Mouse (Mus musculus): ENCODE data around the gene Olfr1111. TPM values are rescaled to one million over a fixed set of nuclear protein-coding genes. Genes with fewer than 3 reads are reported as not detected.
"Not testable (repeated sequence)": the region's sequence is repeated elsewhere in the genome, so short reads cannot be mapped to it uniquely, and the experiment has no call there.

The Olfr1111 gene
- total RNA-seq (2014; rRNA removed) (not detected in 2 replicates), polyA plus RNA-seq (2012; rRNA removed) (not detected in 2 replicates)

DNA sequence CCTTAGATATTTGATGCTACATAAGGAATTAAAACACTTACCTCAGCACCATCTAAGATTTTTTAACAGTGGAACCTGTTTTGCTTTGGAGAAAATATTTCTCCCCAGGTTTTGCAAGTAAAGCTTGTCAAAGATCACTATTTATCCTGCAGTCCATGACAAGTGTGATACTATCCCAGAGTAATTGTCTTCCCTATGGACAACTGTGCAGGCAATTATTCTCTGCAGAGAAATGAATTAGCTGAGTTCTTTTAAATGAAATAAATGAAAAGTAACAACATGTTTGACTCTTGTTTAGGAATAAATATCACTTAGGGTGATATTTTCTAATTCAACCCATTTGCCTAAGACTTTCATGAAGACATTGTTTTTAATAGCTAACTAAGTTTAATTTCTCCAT lies at the start of gene Olfr1111:
TSS of gene Olfr1111 (minus strand) at position 101 of the 400 bp plus-strand sequence.
- Histone ChIP-seq H3K36me3 (ENCODE audit: control insufficient read depth, insufficient read depth, low read length) (no peaks in the 10 kb centered on the region), H3K27ac (replicated peaks; ENCODE audit: insufficient read depth, low read depth, low read length) (no peak within 1 kb of the TSS), H3K4me3 (ENCODE audit: insufficient read depth, low read depth, low read length) (no peak within 1 kb of the TSS), H3K79me2 (ENCODE audit: control insufficient read depth, insufficient read depth, low read length) (no peaks in the 10 kb centered on the region), H3K4me1 (ENCODE audit: control insufficient read depth, insufficient read depth, low read length) (no peaks in the 10 kb centered on the region), H3K27me3 (ENCODE audit: control insufficient read depth, insufficient read depth, low read length) (no peaks in the 10 kb centered on the region), H3K9ac (ENCODE audit: low read depth, low read length) (no peak within 1 kb of the TSS)
- no peak for DNase-seq (ENCODE audit: extremely low read depth, low read depth, low spot score)
- TF ChIP-seq CTCF (IDR thresholded peaks at IDR 0.05; ENCODE audit: low read depth, low read length) (no peak), POLR2A (IDR thresholded peaks at IDR 0.05; ENCODE audit: extremely low read depth, insufficient read depth, low read length) (no peak)

DNA sequence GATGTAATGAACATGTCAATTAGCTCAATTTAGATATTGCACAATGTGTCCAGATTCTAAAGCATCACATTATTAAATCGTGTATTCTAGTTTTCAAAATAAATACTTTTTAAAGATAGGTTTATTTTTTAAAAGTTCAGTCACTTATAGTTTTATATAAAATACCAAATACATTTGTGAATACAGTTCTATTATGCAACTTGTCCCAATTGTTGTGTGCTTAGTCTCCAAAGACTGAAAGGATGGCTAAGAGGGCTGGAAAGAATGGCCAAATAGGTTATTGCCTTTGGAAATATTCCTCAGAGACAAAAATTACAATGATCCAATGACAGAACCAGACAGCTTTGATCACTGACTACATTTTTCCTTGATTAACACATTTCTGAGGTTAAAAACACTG lies 35.1 kb upstream of the Olfr1111 start, which contains the start of gene Olfr1112:
TSS of gene Olfr1112 (plus strand) at position 301 of the 400 bp plus-strand sequence.
- H3K36me3 ChIP-seq (ENCODE audit: control insufficient read depth, insufficient read depth, low read length) = no peaks in the 10 kb centered on the region
- no peaks in the 10 kb centered on the region for H3K79me2 ChIP-seq (ENCODE audit: control insufficient read depth, insufficient read depth, low read length)
- no peak for DNase-seq (ENCODE audit: extremely low read depth, low read depth, low spot score)
- WGBS = 63% methylated on average over 1 of the region's 1 CpGs
- no peak within 1 kb of the TSS for H3K9ac ChIP-seq (ENCODE audit: low read depth, low read length)
- no peak within 1 kb of the TSS for H3K27ac ChIP-seq (replicated peaks; ENCODE audit: insufficient read depth, low read depth, low read length)
- TF ChIP-seq POLR2A (IDR thresholded peaks at IDR 0.05; ENCODE audit: extremely low read depth, insufficient read depth, low read length) (no peak), CTCF (IDR thresholded peaks at IDR 0.05; ENCODE audit: low read depth, low read length) (no peak)
- no peaks in the 10 kb centered on the region for H3K27me3 ChIP-seq (ENCODE audit: control insufficient read depth, insufficient read depth, low read length)
- H3K4me1 ChIP-seq (ENCODE audit: control insufficient read depth, insufficient read depth, low read length) = no peaks in the 10 kb centered on the region
- no peak within 1 kb of the TSS for H3K4me3 ChIP-seq (ENCODE audit: insufficient read depth, low read depth, low read length)

DNA sequence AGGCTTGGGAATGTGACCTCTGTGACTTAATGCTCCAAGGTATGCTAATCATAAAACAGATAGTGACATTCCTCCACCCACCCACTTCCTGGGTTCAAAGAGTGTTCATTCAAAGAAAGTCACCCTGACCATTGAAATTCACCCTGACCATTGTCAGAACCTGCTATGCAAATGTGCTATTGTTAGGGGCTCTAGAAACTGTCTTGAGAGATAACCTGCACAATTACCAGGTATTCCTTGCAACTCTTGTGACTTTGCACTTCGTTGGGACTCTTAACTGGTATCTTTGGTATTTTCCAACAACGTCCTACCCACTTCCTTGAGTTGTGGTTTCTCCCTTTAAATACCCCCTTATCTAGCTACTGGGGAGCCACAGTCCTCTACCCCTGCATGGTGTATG lies 15.3 kb upstream of the Olfr1111 start:
- not testable (repeated sequence) for H3K4me1 ChIP-seq (ENCODE audit: control insufficient read depth, insufficient read depth, low read length); H3K27ac ChIP-seq (replicated peaks; ENCODE audit: insufficient read depth, low read depth, low read length); H3K4me3 ChIP-seq (ENCODE audit: insufficient read depth, low read depth, low read length); H3K79me2 ChIP-seq (ENCODE audit: control insufficient read depth, insufficient read depth, low read length); H3K27me3 ChIP-seq (ENCODE audit: control insufficient read depth, insufficient read depth, low read length); H3K36me3 ChIP-seq (ENCODE audit: control insufficient read depth, insufficient read depth, low read length); DNase-seq (ENCODE audit: extremely low read depth, low read depth, low spot score); H3K9ac ChIP-seq (ENCODE audit: low read depth, low read length)
- 68% methylated on average over 2 of the region's 2 CpGs for WGBS

DNA sequence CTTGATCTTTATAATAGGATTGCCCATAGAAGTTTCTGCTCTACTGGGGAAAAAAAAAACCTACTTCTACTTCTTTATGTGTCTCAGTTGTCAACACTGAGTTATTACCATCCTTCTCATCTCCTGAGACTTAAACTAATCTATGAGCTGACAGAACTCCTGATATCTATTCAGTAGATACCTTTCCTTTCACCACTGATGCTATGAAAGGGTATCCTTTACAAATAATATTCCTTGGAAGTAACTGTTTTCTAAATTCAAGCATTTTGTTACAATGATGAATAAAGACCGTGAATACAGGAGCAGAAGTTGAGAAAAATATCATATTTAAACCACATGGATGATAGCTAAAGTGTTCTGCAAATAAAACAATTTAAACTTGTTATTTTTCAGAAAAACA lies 12.2 kb downstream of the Olfr1111 start, which contains the start of gene Olfr1110:
TSS of gene Olfr1110 (minus strand) at position 101 of the 400 bp plus-strand sequence.
- no peak for DNase-seq (ENCODE audit: extremely low read depth, low read depth, low spot score)
- Histone ChIP-seq H3K4me3 (ENCODE audit: insufficient read depth, low read depth, low read length) (no peak within 1 kb of the TSS), H3K27ac (replicated peaks; ENCODE audit: insufficient read depth, low read depth, low read length) (no peak within 1 kb of the TSS), H3K4me1 (ENCODE audit: control insufficient read depth, insufficient read depth, low read length) (no peaks in the 10 kb centered on the region), H3K9ac (ENCODE audit: low read depth, low read length) (no peak within 1 kb of the TSS), H3K36me3 (ENCODE audit: control insufficient read depth, insufficient read depth, low read length) (no peaks in the 10 kb centered on the region), H3K79me2 (ENCODE audit: control insufficient read depth, insufficient read depth, low read length) (no peaks in the 10 kb centered on the region), H3K27me3 (ENCODE audit: control insufficient read depth, insufficient read depth, low read length) (no peaks in the 10 kb centered on the region)
- TF ChIP-seq POLR2A (IDR thresholded peaks at IDR 0.05; ENCODE audit: extremely low read depth, insufficient read depth, low read length) = no peak
- TF ChIP-seq CTCF (IDR thresholded peaks at IDR 0.05; ENCODE audit: low read depth, low read length) = no peak
- 68% methylated on average over 1 of the region's 1 CpGs for WGBS

DNA sequence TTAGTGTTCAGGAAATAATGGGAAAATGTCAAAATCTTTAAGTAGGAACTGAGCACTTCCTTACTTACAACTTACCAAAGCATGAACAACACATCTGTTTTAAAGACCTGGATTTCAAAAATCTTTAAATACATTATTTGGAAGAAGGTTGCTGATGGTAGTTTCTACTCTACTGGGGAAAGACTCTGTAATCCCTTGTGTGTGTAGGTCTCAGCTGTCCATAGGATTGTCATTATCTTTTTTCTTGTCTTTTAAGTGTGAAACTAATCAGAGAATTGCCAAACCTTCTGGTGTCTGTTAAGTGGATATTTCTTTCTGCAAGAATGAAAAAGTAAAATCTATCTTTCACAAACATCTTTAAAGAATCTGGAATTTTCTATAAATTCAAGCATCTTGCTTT lies 38.0 kb downstream of the Olfr1111 start, which contains the start of gene Olfr259:
TSS of gene Olfr259 (minus strand) at position 101 of the 400 bp plus-strand sequence.
- DNase-seq (ENCODE audit: extremely low read depth, low read depth, low spot score) = no peak
- Histone ChIP-seq H3K27me3 (ENCODE audit: control insufficient read depth, insufficient read depth, low read length) (no peaks in the 10 kb centered on the region), H3K9ac (ENCODE audit: low read depth, low read length) (no peak within 1 kb of the TSS), H3K27ac (replicated peaks; ENCODE audit: insufficient read depth, low read depth, low read length) (no peak within 1 kb of the TSS), H3K79me2 (ENCODE audit: control insufficient read depth, insufficient read depth, low read length) (no peaks in the 10 kb centered on the region), H3K4me1 (ENCODE audit: control insufficient read depth, insufficient read depth, low read length) (no peaks in the 10 kb centered on the region), H3K4me3 (ENCODE audit: insufficient read depth, low read depth, low read length) (no peak within 1 kb of the TSS), H3K36me3 (ENCODE audit: control insufficient read depth, insufficient read depth, low read length) (no peaks in the 10 kb centered on the region)
- TF ChIP-seq POLR2A (IDR thresholded peaks at IDR 0.05; ENCODE audit: extremely low read depth, insufficient read depth, low read length) (no peak), CTCF (IDR thresholded peaks at IDR 0.05; ENCODE audit: low read depth, low read length) (no peak)

Other genes with a start within 250 kb of the Olfr1111 start
- gene Olfr1098, start 228.1 kb downstream of the Olfr1111 start, total RNA-seq (2014; rRNA removed) = not detected in 2 replicates
- gene Olfr1098, start 228.1 kb downstream of the Olfr1111 start, polyA plus RNA-seq (2012; rRNA removed) = not detected in 2 replicates
- gene Olfr1099, start 191.9 kb downstream of the Olfr1111 start, total RNA-seq (2014; rRNA removed) = not detected in 2 replicates
- not detected in 2 replicates for gene Olfr1099, start 191.9 kb downstream of the Olfr1111 start, polyA plus RNA-seq (2012; rRNA removed)
- not detected in 2 replicates for gene Olfr1100, start 172.7 kb downstream of the Olfr1111 start, total RNA-seq (2014; rRNA removed)
- not detected in 2 replicates for gene Olfr1100, start 172.7 kb downstream of the Olfr1111 start, polyA plus RNA-seq (2012; rRNA removed)
- not detected in 2 replicates for gene Olfr1101, start 161.4 kb downstream of the Olfr1111 start, total RNA-seq (2014; rRNA removed)
- not detected in 2 replicates for gene Olfr1101, start 161.4 kb downstream of the Olfr1111 start, polyA plus RNA-seq (2012; rRNA removed)
- gene Olfr1102, start 154.2 kb downstream of the Olfr1111 start, total RNA-seq (2014; rRNA removed) = not detected in 2 replicates
- gene Olfr1102, start 154.2 kb downstream of the Olfr1111 start, polyA plus RNA-seq (2012; rRNA removed) = not detected in 2 replicates
- gene Olfr1104, start 125.5 kb downstream of the Olfr1111 start, total RNA-seq (2014; rRNA removed) = not detected in 2 replicates
- not detected in 2 replicates for gene Olfr1104, start 125.5 kb downstream of the Olfr1111 start, polyA plus RNA-seq (2012; rRNA removed)
- not detected in 2 replicates for gene Olfr1105, start 116.1 kb downstream of the Olfr1111 start, total RNA-seq (2014; rRNA removed)
- not detected in 2 replicates for gene Olfr1105, start 116.1 kb downstream of the Olfr1111 start, polyA plus RNA-seq (2012; rRNA removed)
- gene Olfr1106, start 100.4 kb downstream of the Olfr1111 start, total RNA-seq (2014; rRNA removed) = not detected in 2 replicates
- gene Olfr1106, start 100.4 kb downstream of the Olfr1111 start, polyA plus RNA-seq (2012; rRNA removed) = not detected in 2 replicates
- gene Olfr1107, start 76.8 kb downstream of the Olfr1111 start, total RNA-seq (2014; rRNA removed) = not detected in 2 replicates
- not detected in 2 replicates for gene Olfr1107, start 76.8 kb downstream of the Olfr1111 start, polyA plus RNA-seq (2012; rRNA removed)
- not detected in 2 replicates for gene Olfr1109, start 56.6 kb downstream of the Olfr1111 start, total RNA-seq (2014; rRNA removed)
- gene Olfr1109, start 56.6 kb downstream of the Olfr1111 start, polyA plus RNA-seq (2012; rRNA removed) = not detected in 2 replicates
- not detected in 2 replicates for gene Olfr259, start 38.1 kb downstream of the Olfr1111 start, total RNA-seq (2014; rRNA removed)
- not detected in 2 replicates for gene Olfr259, start 38.1 kb downstream of the Olfr1111 start, polyA plus RNA-seq (2012; rRNA removed)
- not detected in 2 replicates for gene Olfr1110, start 12.3 kb downstream of the Olfr1111 start, total RNA-seq (2014; rRNA removed)
- gene Olfr1110, start 12.3 kb downstream of the Olfr1111 start, polyA plus RNA-seq (2012; rRNA removed) = not detected in 2 replicates
- gene Olfr1112, start 35.2 kb upstream of the Olfr1111 start, total RNA-seq (2014; rRNA removed) = not detected in 2 replicates
- gene Olfr1112, start 35.2 kb upstream of the Olfr1111 start, polyA plus RNA-seq (2012; rRNA removed) = not detected in 2 replicates
- not detected in 2 replicates for gene Olfr1113, start 56.3 kb upstream of the Olfr1111 start, total RNA-seq (2014; rRNA removed)
- gene Olfr1113, start 56.3 kb upstream of the Olfr1111 start, polyA plus RNA-seq (2012; rRNA removed) = not detected in 2 replicates
- not detected in 2 replicates for gene Olfr1115, start 95.4 kb upstream of the Olfr1111 start, total RNA-seq (2014; rRNA removed)
- gene Olfr1115, start 95.4 kb upstream of the Olfr1111 start, polyA plus RNA-seq (2012; rRNA removed) = not detected in 2 replicates
- gene Olfr1116, start 114.9 kb upstream of the Olfr1111 start, total RNA-seq (2014; rRNA removed) = not detected in 2 replicates
- not detected in 2 replicates for gene Olfr1116, start 114.9 kb upstream of the Olfr1111 start, polyA plus RNA-seq (2012; rRNA removed)
- not detected in 2 replicates for gene Olfr1118, start 155.0 kb upstream of the Olfr1111 start, total RNA-seq (2014; rRNA removed)
- not detected in 2 replicates for gene Olfr1118, start 155.0 kb upstream of the Olfr1111 start, polyA plus RNA-seq (2012; rRNA removed)
- not detected in 2 replicates for gene Olfr1120, start 202.2 kb upstream of the Olfr1111 start, total RNA-seq (2014; rRNA removed)
- not detected in 2 replicates for gene Olfr1120, start 202.2 kb upstream of the Olfr1111 start, polyA plus RNA-seq (2012; rRNA removed)
- gene Olfr1121, start 217.3 kb upstream of the Olfr1111 start, total RNA-seq (2014; rRNA removed) = not detected in 2 replicates
- not detected in 2 replicates for gene Olfr1121, start 217.3 kb upstream of the Olfr1111 start, polyA plus RNA-seq (2012; rRNA removed)
- gene Olfr1122, start 233.2 kb upstream of the Olfr1111 start, total RNA-seq (2014; rRNA removed) = not detected in 2 replicates
- gene Olfr1122, start 233.2 kb upstream of the Olfr1111 start, polyA plus RNA-seq (2012; rRNA removed) = not detected in 2 replicates